32 mouse cellular contexts compared by ENCODE assay signal in the genomic region with DNA sequence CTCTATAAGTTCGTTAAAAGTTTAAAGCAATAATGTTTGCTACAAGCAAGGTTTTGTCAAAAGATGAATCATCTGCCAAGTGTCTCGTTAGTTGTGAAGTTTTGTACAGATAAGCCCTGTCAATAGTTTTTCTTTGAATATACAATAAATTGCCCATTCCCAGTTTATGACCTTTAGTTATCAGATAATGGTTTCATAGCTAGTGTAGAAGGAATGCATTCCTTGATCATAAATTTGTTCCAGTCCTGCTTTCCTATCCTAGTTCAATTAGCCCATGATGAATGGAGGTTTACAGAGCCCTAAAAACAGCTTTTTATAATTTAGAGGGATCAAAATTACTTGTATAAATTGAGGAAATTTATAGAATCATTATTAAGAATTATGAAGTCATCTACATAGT.
"Had no signal": no experiment of that assay in that cellular context is flagged by ENCODE, and none has a peak within 500 bp of the region (broad histone marks: within the 10 kb centered on the region; RNA-seq: fewer than 3 reads in every experiment).

No protein-coding gene starts in this region.

- H3K4me1 ChIP-seq: heart, embryonic 10.5 days; heart, embryonic 12.5 days; heart, embryonic 13.5 days; heart, embryonic 15.5 days; hindbrain, embryonic 10.5 days; hindbrain, embryonic 12.5 days; hindbrain, embryonic 13.5 days; hindbrain, embryonic 15.5 days; kidney, embryonic 15.5 days had no signal

- H3K9me3 ChIP-seq: heart, embryonic 10.5 days; heart, embryonic 12.5 days; heart, embryonic 13.5 days; heart, embryonic 15.5 days; hindbrain, embryonic 10.5 days; hindbrain, embryonic 12.5 days; hindbrain, embryonic 13.5 days; hindbrain, embryonic 15.5 days; kidney, embryonic 15.5 days had no signal

- H3K27me3 ChIP-seq: heart, embryonic 12.5 days; heart, embryonic 13.5 days; heart, embryonic 15.5 days; hindbrain, embryonic 12.5 days; hindbrain, embryonic 13.5 days; hindbrain, embryonic 15.5 days; kidney, embryonic 15.5 days had no signal

- H3K9ac ChIP-seq: heart, embryonic 12.5 days; heart, embryonic 13.5 days; heart, embryonic 15.5 days; hindbrain, embryonic 12.5 days; hindbrain, embryonic 13.5 days; hindbrain, embryonic 14.5 days; hindbrain, embryonic 15.5 days; kidney, embryonic 15.5 days had no signal

- ATAC-seq: hindbrain, embryonic 16.5 days; hindbrain, postnatal 0 days; inflammation-experienced regulatory T-cells, adult 6 months had no signal

- H3K4me2 ChIP-seq: heart, embryonic 11.5 days; heart, embryonic 12.5 days; heart, embryonic 13.5 days; heart, embryonic 15.5 days; hindbrain, embryonic 12.5 days; hindbrain, embryonic 13.5 days; hindbrain, embryonic 14.5 days; hindbrain, embryonic 15.5 days; kidney, embryonic 15.5 days had no signal

- H3K27ac ChIP-seq: heart, adult 2 months; heart, embryonic 10.5 days; heart, embryonic 13.5 days; heart, embryonic 15.5 days; hindbrain, embryonic 10.5 days; hindbrain, embryonic 12.5 days; hindbrain, embryonic 13.5 days; hindbrain, embryonic 14.5 days; hindbrain, embryonic 15.5 days; hindbrain, postnatal 0 days; kidney, embryonic 15.5 days; layer of hippocampus, adult 2 months; left cerebral cortex, adult 2 months had no signal

- H3K4me3 ChIP-seq: heart, adult 2 months; heart, embryonic 10.5 days; heart, embryonic 12.5 days; heart, embryonic 13.5 days; heart, embryonic 15.5 days; hindbrain, embryonic 10.5 days; hindbrain, embryonic 12.5 days; hindbrain, embryonic 13.5 days; hindbrain, embryonic 15.5 days; kidney, embryonic 15.5 days; layer of hippocampus, adult 2 months; left cerebral cortex, adult 2 months had no signal

- DNase-seq: heart, adult 2 months; heart, postnatal 10 days; heart, postnatal 14 days; heart, postnatal 36 days; heart, postnatal 4 days; kidney, adult 18-20 months; kidney, adult 2 months; kidney, adult 8-10 months; kidney, adult 9 months; kidney, postnatal 10 days; kidney, postnatal 14 days; kidney, postnatal 25 days; kidney, postnatal 36 days; kidney, postnatal 4 days; layer of hippocampus, adult 9-11 months; layer of hippocampus, postnatal 36 days had no signal

- H3K36me3 ChIP-seq: heart, embryonic 10.5 days; heart, embryonic 12.5 days; heart, embryonic 13.5 days; heart, embryonic 15.5 days; hindbrain, embryonic 10.5 days; hindbrain, embryonic 12.5 days; hindbrain, embryonic 13.5 days; hindbrain, embryonic 15.5 days; kidney, embryonic 15.5 days had no signal
